Mouse (Mus musculus) thymus, adult 2 months (tissue): ENCODE results near the gene Dennd2a. TPM values are rescaled to one million over a fixed set of nuclear protein-coding genes. Genes with fewer than 3 reads are reported as not detected.

Experiments used
- DNase-seq: peaks from one replicate; pipeline ENCODE4 v3.0.0; 2021
- H3K27ac ChIP-seq: fragments of 200-500 bp; 2 replicates; pipeline ENCODE4 v1.5.1; 2012; ENCODE audit warnings: low read length, control low read depth; ENCODE audit not compliant: control insufficient read depth, insufficient read depth
- H3K27me3 ChIP-seq: fragments of 200-500 bp; 2 replicates; pipeline ENCODE4 v1.6.1; 2012; ENCODE audit warnings: mild to moderate bottlenecking, low read length, moderate library complexity, mixed read lengths; ENCODE audit not compliant: control insufficient read depth, insufficient read depth
- H3K36me3 ChIP-seq: fragments of 200-500 bp; 2 replicates; pipeline ENCODE4 v1.6.1; 2012; ENCODE audit warnings: mild to moderate bottlenecking, low read length, moderate library complexity; ENCODE audit not compliant: control insufficient read depth, insufficient read depth
- H3K4me1 ChIP-seq: fragments of 200-500 bp; replicated peaks from 2 replicates; pipeline ENCODE4 v1.6.1; 2012; ENCODE audit warnings: low read length; ENCODE audit not compliant: control insufficient read depth, insufficient read depth
- H3K4me3 ChIP-seq: fragments of 200-500 bp; 2 replicates; pipeline ENCODE4 v1.5.1; 2012; ENCODE audit warnings: mild to moderate bottlenecking, low read length, control low read depth, moderate library complexity; ENCODE audit not compliant: control insufficient read depth, insufficient read depth
- CTCF ChIP-seq: fragments of 200-500 bp; IDR thresholded peaks from 2 replicates; pipeline ENCODE4 v1.5.1; 2012; ENCODE audit warnings: mild to moderate bottlenecking, control low read depth, low read length, moderate library complexity, borderline replicate concordance; ENCODE audit not compliant: control insufficient read depth, poor library complexity, insufficient read depth; ENCODE audit errors: extremely low read depth
- POLR2A ChIP-seq: fragments of 200-500 bp; IDR thresholded peaks from 2 replicates; pipeline ENCODE4 v1.6.1; 2012; ENCODE audit warnings: mild to moderate bottlenecking, low read length, control low read depth, moderate library complexity; ENCODE audit not compliant: control insufficient read depth, poor library complexity, insufficient read depth; ENCODE audit errors: extremely low read depth
- WGBS: fragments of 180-500 bp; shearing (Covaris S2); methylation state at CpG from one replicate; pipeline ENCODE4 v1.1.7; 2018; 5-methylcytosine and 5-hydroxymethylcytosine counted together
- polyA plus RNA-seq: library from polyadenylated mRNA; depleted of rRNA; stranded (reverse); fragments of >200 nt; gene quantifications from 2 replicates; pipeline ENCODE4 v1.2.3, GENCODE M21; 2012

The Dennd2a gene
- polyA plus RNA-seq, 1 experiment = 3.2 TPM

DNA sequence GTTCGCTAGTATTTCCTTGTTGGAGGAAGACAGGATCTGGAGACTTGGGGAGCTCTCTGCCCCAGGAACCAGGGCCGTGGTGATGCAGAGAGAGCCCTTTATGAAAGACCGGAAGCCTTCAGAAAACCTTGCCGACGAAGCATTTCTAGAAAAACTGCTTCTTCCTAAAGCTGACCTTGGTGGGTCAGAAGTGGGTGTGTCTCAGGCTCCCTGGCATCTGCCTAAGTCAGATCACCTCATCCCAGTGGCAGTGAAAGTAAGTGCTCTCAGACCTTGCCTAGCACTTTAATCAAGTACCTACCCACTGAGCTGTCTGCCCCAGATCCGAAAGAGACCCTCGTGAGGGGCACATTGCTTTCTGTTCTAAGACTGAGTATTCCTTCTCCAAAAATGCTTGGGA is 17.3 kb upstream of the Dennd2a start:
- H3K36me3 ChIP-seq = peaks cover 3% of the 10 kb centered on the region; the same call in 1 of the 2 replicates
- H3K4me3 ChIP-seq = 0 out of 2 replicates have a peak overlapping the region, but pooled peaks have one; percentile 67
- no peak for TF ChIP-seq POLR2A
- TF ChIP-seq CTCF = no peak
- peaks cover 13% of the 10 kb centered on the region for H3K4me1 ChIP-seq
- WGBS = 80% methylated on average over 7 of the region's 7 CpGs
- DNase-seq = no peak
- no peaks in the 10 kb centered on the region for H3K27me3 ChIP-seq
- no peak overlapping the region for H3K27ac ChIP-seq

DNA sequence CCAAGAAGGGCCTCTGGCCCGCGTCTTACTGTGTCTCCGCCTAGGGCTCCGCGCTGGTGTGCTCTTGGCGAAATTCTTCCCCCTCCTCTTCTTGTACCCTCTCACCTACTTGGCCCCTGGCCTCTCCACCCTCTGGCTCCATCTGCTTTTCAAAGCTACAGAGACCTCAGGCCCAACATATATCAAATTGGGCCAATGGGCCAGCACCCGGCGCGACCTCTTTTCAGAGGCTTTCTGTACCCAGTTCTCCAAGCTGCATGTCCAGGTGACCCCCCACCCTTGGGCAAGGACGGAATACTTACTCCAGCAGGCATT is 16.8 kb upstream of the Dennd2a start:
- TF ChIP-seq CTCF (no peak), POLR2A (no peak)
- Histone ChIP-seq H3K4me3 (peak overlapping the region; percentile 67), H3K36me3 (peaks cover under 1% of the 10 kb centered on the region; the same call in 1 of the 2 replicates), H3K27ac (no peak overlapping the region), H3K27me3 (no peaks in the 10 kb centered on the region), H3K4me1 (peaks cover 13% of the 10 kb centered on the region)
- WGBS = 59% methylated on average over 10 of the region's 10 CpGs
- peak; percentile 30 for DNase-seq

DNA sequence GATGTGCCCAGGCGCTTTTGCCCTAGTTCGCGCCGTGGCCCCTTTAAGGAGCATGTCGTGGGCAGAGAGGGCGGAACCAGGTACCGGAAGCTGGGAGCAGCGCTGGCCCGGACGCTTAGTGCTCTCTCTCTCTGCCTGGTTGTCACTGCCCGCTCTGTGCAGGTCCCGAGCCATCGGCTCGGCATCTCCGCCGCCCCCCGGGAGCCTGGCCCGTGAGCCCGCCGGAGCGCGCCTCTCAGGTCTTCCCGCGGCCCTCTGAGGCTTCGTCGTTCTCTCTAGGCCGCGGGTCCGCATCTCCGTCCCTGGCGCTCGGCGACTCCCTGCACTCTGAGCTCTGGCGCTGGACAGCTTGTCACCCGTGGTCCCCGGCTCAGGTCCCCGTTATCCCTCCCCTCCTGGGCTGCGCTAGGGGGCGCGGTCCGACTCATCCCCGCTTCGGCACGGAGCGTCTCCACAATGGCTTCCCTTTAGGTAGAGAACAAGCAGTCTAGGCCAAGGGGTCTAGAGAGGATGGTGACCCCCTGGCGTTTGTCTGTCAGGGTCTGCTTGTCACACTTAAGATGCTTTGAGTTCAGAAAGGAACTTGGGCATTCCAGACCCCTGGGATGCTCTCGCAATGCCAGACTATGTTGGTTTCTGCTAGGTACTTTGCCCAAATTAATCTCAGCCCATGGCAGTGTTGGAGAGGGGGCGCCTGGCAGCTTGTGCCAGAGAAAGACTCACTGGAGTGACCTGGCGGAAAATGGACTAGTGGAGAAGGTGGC is 16.3 kb upstream of the Dennd2a start, which contains the start of gene Adck2:
TSS of gene Adck2 (plus strand) at position 83 of the 764 bp plus-strand sequence.
- H3K36me3 ChIP-seq = no peaks in the 10 kb centered on the region
- H3K4me1 ChIP-seq = peaks cover 13% of the 10 kb centered on the region
- H3K27me3 ChIP-seq = no peaks in the 10 kb centered on the region
- peak; percentile 81 for DNase-seq
- 2% methylated on average over 49 of the region's 49 CpGs for WGBS
- no peak within 1 kb of the TSS for H3K27ac ChIP-seq
- TF ChIP-seq POLR2A = peak; percentile 49; the same call in 1 of the 2 replicates
- peak; percentile 47; the same call in 1 of the 2 replicates for TF ChIP-seq CTCF
- H3K4me3 ChIP-seq = peak within 1 kb of the TSS; percentile 67

DNA sequence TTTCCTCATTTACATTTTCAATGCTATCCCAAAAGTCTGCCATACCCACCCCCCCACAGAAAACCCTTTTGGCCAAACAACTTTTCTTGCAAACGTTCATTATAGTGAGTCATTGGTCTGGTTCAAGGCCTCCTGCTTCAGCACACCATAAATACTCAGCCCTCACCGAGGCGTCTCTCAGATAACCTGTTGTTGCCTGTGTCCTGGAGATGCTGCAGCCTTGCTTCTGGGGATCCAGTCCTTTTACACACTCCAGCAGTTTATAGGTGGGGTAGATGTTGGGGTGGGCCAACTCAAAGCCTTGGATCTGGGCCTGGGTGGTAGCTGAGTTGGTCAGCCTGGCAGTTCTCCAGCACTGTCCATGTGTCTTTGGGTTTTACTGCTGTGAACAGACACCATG is 12.8 kb upstream of the Dennd2a start:
- Histone ChIP-seq H3K27me3 (no peaks in the 10 kb centered on the region), H3K27ac (no peak overlapping the region), H3K4me3 (no peak overlapping the region), H3K4me1 (peaks cover 10% of the 10 kb centered on the region), H3K36me3 (no peaks in the 10 kb centered on the region)
- WGBS = 87% methylated on average over 3 of the region's 3 CpGs
- DNase-seq = no peak
- TF ChIP-seq CTCF = no peak
- no peak for TF ChIP-seq POLR2A

DNA sequence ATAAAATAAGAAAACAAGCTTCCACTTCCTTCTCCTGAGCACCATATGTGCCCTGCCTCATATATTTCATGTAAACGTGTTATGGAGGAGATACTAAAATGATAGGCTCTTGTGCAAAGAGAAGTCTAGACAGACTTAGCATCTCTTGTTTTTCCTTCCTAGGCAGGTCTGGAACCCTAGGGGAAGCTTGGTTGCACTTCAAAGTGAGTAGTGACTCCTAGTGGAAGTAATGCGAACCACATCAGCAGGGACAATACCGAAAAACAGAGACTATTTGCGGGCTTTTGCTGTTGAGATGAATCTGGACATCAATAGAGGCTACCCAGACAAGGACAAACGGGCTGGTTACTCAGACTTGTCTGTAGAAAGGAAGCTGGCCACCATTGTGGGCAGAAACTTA is 9.9 kb upstream of the Dennd2a start:
- Histone ChIP-seq H3K27ac (no peak overlapping the region), H3K36me3 (no peaks in the 10 kb centered on the region), H3K4me3 (no peak overlapping the region), H3K4me1 (no peaks in the 10 kb centered on the region), H3K27me3 (no peaks in the 10 kb centered on the region)
- WGBS = 16% methylated on average over 5 of the region's 5 CpGs
- no peak for TF ChIP-seq CTCF
- no peak for TF ChIP-seq POLR2A
- peak; percentile 28 for DNase-seq

DNA sequence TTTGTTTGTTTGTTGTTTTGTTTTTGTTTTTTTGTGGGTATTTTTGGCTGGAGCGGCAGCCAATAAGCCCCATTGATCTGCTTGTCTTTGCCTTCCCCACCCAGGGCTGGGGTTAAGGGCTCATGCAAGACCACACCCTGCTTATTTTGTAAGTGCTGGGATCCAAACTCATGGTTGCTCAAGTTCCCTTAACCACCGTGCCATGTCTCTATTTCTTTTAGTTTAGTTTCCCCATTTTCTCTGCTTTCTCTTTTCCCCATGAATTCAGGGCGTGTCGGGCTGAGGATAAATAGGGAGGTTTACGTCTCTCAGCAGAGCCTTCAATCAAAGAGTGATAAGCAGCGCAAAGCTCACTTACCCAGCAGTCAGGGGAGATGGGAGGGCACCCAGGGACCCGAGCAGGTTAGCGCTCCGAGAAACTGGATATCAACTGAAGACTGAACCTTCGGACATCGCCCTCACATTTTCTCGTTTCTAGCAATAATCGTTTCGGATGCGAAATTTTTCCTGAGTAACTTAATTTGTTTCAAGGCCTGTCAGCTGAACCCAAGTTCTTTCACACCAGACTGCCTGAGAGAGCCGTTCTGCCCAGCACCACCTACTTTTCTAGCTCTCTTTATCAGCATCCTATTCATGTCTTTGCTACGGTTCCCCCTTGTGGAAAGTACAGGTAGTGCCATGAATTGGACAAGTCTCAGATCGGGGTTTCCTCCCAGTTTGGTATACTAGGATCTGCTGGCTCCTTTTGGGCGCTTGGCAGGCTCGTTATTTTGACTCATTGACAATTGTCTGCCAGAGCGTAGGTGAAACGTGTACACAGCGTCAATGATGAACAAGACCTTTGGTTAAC is 4.7 kb upstream of the Dennd2a start:
- TF ChIP-seq POLR2A (no peak), CTCF (no peak)
- Histone ChIP-seq H3K36me3 (no peaks in the 10 kb centered on the region), H3K27me3 (peaks cover 4% of the 10 kb centered on the region), H3K4me1 (peaks cover 7% of the 10 kb centered on the region; the same call in 1 of the 2 replicates), H3K4me3 (no peak overlapping the region), H3K27ac (no peak overlapping the region)
- 28% methylated on average over 23 of the region's 23 CpGs for WGBS
- peak; percentile 78 for DNase-seq
